Mouse (Mus musculus) gastrocnemius, postnatal 4 days (tissue): Measurements from ENCODE around the gene Nkx2-2. TPM values are rescaled to one million over a fixed set of nuclear protein-coding genes. Genes with fewer than 3 reads are reported as not detected.

Source experiments
- DNase-seq, 2 experiments: peaks; one replicate each; pipeline ENCODE4 v3.0.0; 2021 to 2022; ENCODE audit warnings: low spot score in 2 of 2, mixed read lengths in 2 of 2
- long read RNA-seq, 2 experiments: library from polyadenylated mRNA; stranded (forward); transcript quantifications; one replicate each; pipeline ENCODE4 v2.0.0; 2021
- total RNA-seq, 2 experiments: library from RNA; stranded (reverse); gene quantifications; 2 replicates each; pipeline ENCODE4 v1.2.3; 2021

The Nkx2-2 gene
- under 1 TPM; 0.65 to 0.78 TPM for total RNA-seq
- long read RNA-seq, experiment 1, partial matches to known transcripts: 0 of 1 reads
- long read RNA-seq, experiment 1, other reads (novel, unspliced or antisense): 0 of 1 reads
- long read RNA-seq, experiment 2: 0 reads

- DNase-seq: no peak
Measured at GRCm38 (mm10) chr2:147193271-147194255, at the start of gene Nkx2-2. Nkx2-2 (minus strand) TSS chr2:147194243.

DNA sequence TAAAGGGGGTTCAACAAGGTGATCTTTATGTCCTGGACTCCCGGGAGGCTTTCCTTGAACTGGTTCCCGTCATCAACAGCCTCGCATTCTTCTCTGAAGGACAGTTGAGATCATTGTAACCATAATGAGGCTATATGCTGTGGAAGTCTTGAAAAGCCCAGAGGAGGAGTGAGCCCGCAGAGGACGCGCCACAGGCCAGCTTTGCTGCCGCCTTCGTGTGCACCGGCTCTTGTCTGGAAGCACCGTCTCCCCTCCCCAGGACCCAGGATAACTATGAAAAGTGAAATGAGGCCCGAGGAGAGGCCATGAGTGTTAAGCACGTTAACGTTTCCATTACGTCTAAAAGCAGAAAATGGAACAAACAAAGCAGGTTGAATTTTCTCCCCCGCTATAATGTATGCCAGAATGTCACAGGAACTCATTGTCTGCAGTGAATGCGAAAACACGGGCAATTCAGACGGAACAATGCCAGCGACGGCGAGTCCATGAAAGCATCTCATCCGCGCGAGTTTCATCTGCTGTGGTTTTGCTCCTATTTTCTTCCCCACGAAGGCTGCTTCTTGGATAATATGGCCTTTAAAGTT, 41.8 kb upstream of the Nkx2-2 start:
- DNase-seq: no peak

GRCm38 (mm10) chr2:147231175-147231574, 37.1 kb upstream of the Nkx2-2 start:
- no peak for DNase-seq

GRCm38 (mm10) chr2:147205076-147205615, 11.1 kb upstream of the Nkx2-2 start:
- DNase-seq: no peak

GRCm38 (mm10) chr2:147194711-147195615, 920 bp upstream of the Nkx2-2 start:
- DNase-seq: no peak

DNA sequence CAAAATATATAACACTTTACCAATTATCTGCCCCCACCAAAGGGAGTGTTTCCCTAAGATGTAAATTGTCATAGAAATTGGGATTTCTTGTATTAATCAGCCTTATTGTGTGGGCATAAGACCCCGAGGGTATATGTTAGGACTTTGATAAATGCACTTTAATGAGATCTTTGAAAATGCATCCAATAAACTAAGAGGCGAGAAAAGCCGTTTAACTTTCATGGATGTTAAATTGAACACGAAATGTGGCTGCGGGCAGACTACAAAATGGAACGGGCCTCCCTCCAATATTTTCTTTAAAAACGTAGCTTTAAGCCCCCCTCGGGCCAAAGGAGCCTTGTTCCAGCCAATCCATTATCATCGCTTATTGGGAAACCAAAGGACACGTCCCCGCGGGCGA, 1.3 kb downstream of the Nkx2-2 start:
- DNase-seq: no peak

GRCm38 (mm10) chr2:147190316-147191021, 3.6 kb downstream of the Nkx2-2 start:
- no peak for DNase-seq

GRCm38 (mm10) chr2:147189546-147190315, 4.3 kb downstream of the Nkx2-2 start:
- no peak for DNase-seq

DNA sequence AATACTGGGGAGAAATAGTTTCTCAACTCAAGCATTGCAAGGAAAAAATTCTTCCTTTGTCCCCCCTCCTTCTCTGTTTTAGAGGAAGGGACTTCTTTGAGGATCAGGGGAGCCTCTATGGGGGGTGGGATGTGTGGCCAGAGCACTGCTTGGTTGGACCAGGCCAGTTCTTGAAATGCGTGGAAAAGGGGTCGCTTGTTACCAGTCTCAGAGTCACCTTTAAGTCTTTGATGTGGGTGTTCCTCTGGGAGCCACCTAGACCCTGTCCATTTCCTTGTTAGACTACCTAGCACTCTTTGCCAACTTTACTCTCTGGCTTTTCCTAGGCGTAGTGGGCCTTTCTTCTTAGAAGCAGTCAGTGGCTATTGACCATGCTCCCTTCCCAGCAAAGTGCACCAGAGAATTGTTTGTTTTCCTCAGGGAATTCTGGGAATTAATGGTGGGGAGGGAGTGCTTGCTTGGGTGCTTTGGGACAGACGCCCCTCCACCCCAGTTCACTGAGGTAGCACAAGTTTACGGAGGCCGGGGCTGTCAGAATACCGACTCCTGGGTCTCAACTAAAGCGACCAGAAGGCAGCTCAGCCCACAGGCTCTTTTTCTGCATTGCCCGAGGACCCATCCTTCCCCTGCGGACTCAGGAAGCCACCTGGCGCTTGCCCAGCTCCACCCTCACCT, 5.0 kb downstream of the Nkx2-2 start:
- no peak for DNase-seq

- no peak for DNase-seq
Measured at GRCm38 (mm10) chr2:147188074-147188700, 5.9 kb downstream of the Nkx2-2 start.

DNA sequence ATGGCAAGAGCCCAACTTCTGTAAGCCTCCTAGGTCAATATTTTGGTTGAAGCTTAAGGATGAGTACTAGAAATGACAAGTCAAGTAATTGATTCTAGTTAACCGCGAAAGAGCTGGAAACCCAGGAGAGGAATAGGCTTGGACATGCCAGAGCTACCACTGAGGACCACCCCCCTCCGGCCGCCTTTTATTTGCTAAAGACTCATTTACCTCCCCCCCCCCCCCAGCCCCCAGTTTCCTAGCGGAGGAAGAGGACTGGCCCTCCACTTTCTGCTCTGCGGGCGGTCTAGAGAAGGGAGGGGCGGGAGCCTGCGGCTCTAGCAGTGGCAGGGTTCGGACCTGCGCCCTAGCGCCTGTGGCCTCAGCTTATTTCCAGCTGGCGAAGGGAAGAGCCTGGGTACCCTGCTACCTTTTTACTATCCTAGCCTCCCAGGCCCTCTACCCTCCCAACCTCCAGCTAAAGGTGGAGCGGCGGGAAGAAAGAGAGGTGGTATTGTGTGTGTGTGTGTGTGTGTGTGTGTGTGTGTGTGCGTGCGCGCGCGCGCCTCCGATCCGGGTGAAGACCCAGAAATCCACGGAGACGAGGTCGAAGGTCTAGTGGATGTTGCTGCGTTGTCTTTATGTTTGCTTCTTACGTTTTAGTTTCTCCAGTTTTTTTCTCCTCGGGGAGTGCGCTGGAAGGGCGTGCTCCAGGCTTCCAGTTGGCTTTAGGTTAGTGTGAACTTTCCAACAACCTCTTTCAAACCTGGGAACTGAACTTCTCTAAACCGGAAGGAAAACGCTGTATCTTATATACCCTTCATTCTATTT, 6.8 kb downstream of the Nkx2-2 start:
- no peak for DNase-seq

- no peak for DNase-seq
Measured at GRCm38 (mm10) chr2:147186261-147186681, 7.8 kb downstream of the Nkx2-2 start.

DNA sequence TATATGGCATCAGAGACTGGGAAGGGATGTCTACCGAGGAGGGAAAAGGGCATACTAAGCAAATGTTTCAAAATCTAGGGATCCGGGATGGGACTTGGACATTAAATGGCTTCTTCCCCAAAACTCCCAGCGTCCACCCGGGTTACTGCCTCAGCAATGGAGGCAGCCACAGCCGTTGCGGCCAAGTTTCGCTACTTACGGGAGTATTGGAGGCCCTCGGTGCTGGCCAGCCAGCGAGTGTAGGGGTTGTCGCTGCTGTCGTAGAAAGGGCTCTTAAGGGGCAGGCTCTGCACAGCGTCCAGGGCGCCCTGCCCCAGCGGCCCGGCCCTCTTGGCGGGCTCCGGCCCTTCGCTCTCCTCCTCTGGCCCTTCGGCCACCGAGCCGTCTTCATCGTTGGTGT, 8.5 kb downstream of the Nkx2-2 start:
- DNase-seq: no peak

GRCm38 (mm10) chr2:147184071-147184990, 9.7 kb downstream of the Nkx2-2 start:
- no peak for DNase-seq

DNA sequence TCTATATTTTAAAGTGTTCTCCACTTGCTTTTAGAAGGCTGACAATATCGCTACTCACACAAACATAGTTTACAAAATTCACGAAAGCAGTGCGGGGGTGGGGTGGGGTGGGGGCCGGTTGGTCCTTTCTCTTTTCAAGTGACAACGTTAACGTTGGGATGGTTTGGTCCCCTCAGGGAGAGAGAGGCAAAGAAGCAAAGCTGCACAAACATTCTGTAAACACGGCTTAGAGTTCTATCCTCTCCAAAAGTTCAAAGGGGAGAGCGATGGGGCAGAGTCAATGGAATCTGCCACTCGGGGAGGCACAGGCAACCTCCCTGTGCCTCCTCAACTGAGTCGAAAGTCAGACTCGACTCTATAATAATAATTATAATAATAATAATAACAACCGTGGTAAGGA, 10.5 kb downstream of the Nkx2-2 start:
- no peak for DNase-seq

- DNase-seq: no peak
Measured at GRCm38 (mm10) chr2:147182709-147183260, 11.3 kb downstream of the Nkx2-2 start.
